Mouse (Mus musculus) CH12.LX (cell line): Measurements from ENCODE around the gene Jagn1.

Experiments used
- CTCF ChIP-seq, 2 experiments: IDR thresholded peaks in 1 of 2; conservative IDR thresholded peaks in 1 of 2; 2 replicates each; pipeline ENCODE4 v1.5.1; 2011 to 2012; ENCODE audit warnings: low read depth in 2 of 2, low read length in 2 of 2, improper control_type of control experiment in 1 of 2, inconsistent platforms in 1 of 2, mild to moderate bottlenecking in 1 of 2, moderate library complexity in 1 of 2
- JUND ChIP-seq: conservative IDR thresholded peaks from 2 replicates; pipeline ENCODE4 v1.6.1; 2011; ENCODE audit warnings: low read depth, low read length, improper control_type of control experiment
- MAFK ChIP-seq: IDR thresholded peaks from 2 replicates; pipeline ENCODE4 v1.6.1; 2011; ENCODE audit warnings: low read length, improper control_type of control experiment; ENCODE audit not compliant: insufficient replicate concordance
- POLR2A ChIP-seq: IDR thresholded peaks from 2 replicates; pipeline ENCODE4 v1.6.1; 2011; ENCODE audit warnings: low read depth, mild to moderate bottlenecking, improper control_type of control experiment, low read length

GRCm38 (mm10) chr6:113471297-113471936, 29.0 kb downstream of the Jagn1 start, which contains the start of gene Il17rc:
- TF ChIP-seq MAFK (no peak), JUND (no peak), POLR2A (no peak), CTCF (conservative IDR thresholded peaks at IDR 0.05 in 1 of 2, IDR thresholded peaks at IDR 0.05 in 1 of 2; ENCODE audit: low read depth in 2 of 2, low read length in 2 of 2) (no peak)
